ENCODE assay signal across 35 mouse cellular contexts in genomic region chr14:79377041-79377440, GRCm38 (mm10).
"Had no signal": no experiment of that assay in that cellular context is flagged by ENCODE, and none has a peak within 500 bp of the region (broad histone marks: within the 10 kb centered on the region; RNA-seq: fewer than 3 reads in every experiment).

No protein-coding gene starts in this region.

- H3K4me2 ChIP-seq: heart, embryonic 11.5 days; heart, embryonic 12.5 days; heart, embryonic 13.5 days; heart, embryonic 15.5 days; hindbrain, embryonic 12.5 days; hindbrain, embryonic 13.5 days; hindbrain, embryonic 14.5 days; hindbrain, embryonic 15.5 days; intestine, embryonic 15.5 days; kidney, embryonic 15.5 days had no signal

- H3K4me1 ChIP-seq: heart, embryonic 10.5 days; heart, embryonic 12.5 days; heart, embryonic 13.5 days; heart, embryonic 15.5 days; hindbrain, embryonic 10.5 days; hindbrain, embryonic 12.5 days; hindbrain, embryonic 13.5 days; hindbrain, embryonic 15.5 days; intestine, embryonic 15.5 days; kidney, embryonic 15.5 days had no signal

- ATAC-seq: hindbrain, embryonic 16.5 days; hindbrain, postnatal 0 days; inflammation-experienced regulatory T-cells, adult 6 months; intestine, embryonic 15.5 days; intestine, embryonic 16.5 days; intestine, postnatal 0 days had no signal

- H3K9me3 ChIP-seq: heart, embryonic 10.5 days; heart, embryonic 12.5 days; heart, embryonic 13.5 days; heart, embryonic 15.5 days; hindbrain, embryonic 10.5 days; hindbrain, embryonic 12.5 days; hindbrain, embryonic 13.5 days; hindbrain, embryonic 15.5 days; intestine, embryonic 15.5 days; kidney, embryonic 15.5 days had no signal

- DNase-seq: heart, postnatal 10 days; heart, postnatal 14 days; heart, postnatal 36 days; heart, postnatal 4 days; kidney, adult 11 months; kidney, adult 18-20 months; kidney, adult 2 months; kidney, adult 8-10 months; kidney, adult 9 months; kidney, postnatal 10 days; kidney, postnatal 14 days; kidney, postnatal 25 days; kidney, postnatal 36 days; kidney, postnatal 4 days; layer of hippocampus, adult 9-11 months; layer of hippocampus, postnatal 36 days had no signal

- H3K9ac ChIP-seq: heart, embryonic 12.5 days; heart, embryonic 13.5 days; heart, embryonic 15.5 days; hindbrain, embryonic 12.5 days; hindbrain, embryonic 13.5 days; hindbrain, embryonic 14.5 days; hindbrain, embryonic 15.5 days; intestine, embryonic 15.5 days; kidney, embryonic 15.5 days had no signal

- H3K4me3 ChIP-seq: heart, embryonic 10.5 days; heart, embryonic 12.5 days; heart, embryonic 13.5 days; heart, embryonic 15.5 days; hindbrain, embryonic 10.5 days; hindbrain, embryonic 12.5 days; hindbrain, embryonic 13.5 days; hindbrain, embryonic 15.5 days; intestine, embryonic 15.5 days; kidney, embryonic 15.5 days; layer of hippocampus, adult 2 months had no signal

- H3K27ac ChIP-seq: heart, embryonic 10.5 days; heart, embryonic 13.5 days; heart, embryonic 15.5 days; hindbrain, embryonic 10.5 days; hindbrain, embryonic 12.5 days; hindbrain, embryonic 13.5 days; hindbrain, embryonic 14.5 days; hindbrain, embryonic 15.5 days; hindbrain, postnatal 0 days; intestine, embryonic 15.5 days; kidney, embryonic 15.5 days; kidney, postnatal 0 days; layer of hippocampus, adult 2 months had no signal

- H3K27me3 ChIP-seq: heart, embryonic 12.5 days; heart, embryonic 13.5 days; heart, embryonic 15.5 days; hindbrain, embryonic 12.5 days; hindbrain, embryonic 13.5 days; hindbrain, embryonic 15.5 days; intestine, embryonic 15.5 days; kidney, embryonic 15.5 days had no signal
